Mouse (Mus musculus) limb, embryonic 14.5 days (tissue): Measurements from ENCODE around the gene Msrb1. TPM values are rescaled to one million over a fixed set of nuclear protein-coding genes. Genes with fewer than 3 reads are reported as not detected.

ENCODE experiments used
- ATAC-seq: fragments of 200-750 bp; cut with Nextera tagmentation; 2 replicates; pipeline ENCODE4 v1.8.0; 2017; ENCODE audit warnings: low read depth, moderate number of reproducible peaks, moderate TSS enrichment; ENCODE audit not compliant: low FRiP score
- DNase-seq: peaks from one replicate; pipeline ENCODE4 v3.0.0-alpha.2; 2015; ENCODE audit warnings: low spot score
- H3K27ac ChIP-seq: fragments of 300-500 bp; sonication (generic); replicated peaks from 2 replicates; pipeline ENCODE4 v1.5.1; 2014; ENCODE audit warnings: low read depth, mild to moderate bottlenecking, low read length, moderate library complexity, mixed read lengths
- H3K27me3 ChIP-seq: fragments of 300-500 bp; sonication (generic); 2 replicates; pipeline ENCODE4 v1.6.1; 2014; ENCODE audit warnings: low read length, mixed read lengths; ENCODE audit not compliant: control insufficient read depth, insufficient read depth
- H3K36me3 ChIP-seq: fragments of 300-500 bp; sonication (generic); 2 replicates; pipeline ENCODE4 v1.6.1; 2014; ENCODE audit warnings: mild to moderate bottlenecking, low read length, moderate library complexity, mixed read lengths; ENCODE audit not compliant: control insufficient read depth, insufficient read depth
- H3K4me1 ChIP-seq: fragments of 300-500 bp; sonication (generic); 2 replicates; pipeline ENCODE4 v1.6.1; 2014; ENCODE audit warnings: antibody characterized with exemption, low read length, mixed read lengths; ENCODE audit not compliant: control insufficient read depth, insufficient read depth
- H3K4me2 ChIP-seq: fragments of 300-500 bp; sonication (generic); replicated peaks from 2 replicates; pipeline ENCODE4 v1.6.1; 2014; ENCODE audit warnings: low read depth, mild to moderate bottlenecking, low read length, moderate library complexity; ENCODE audit not compliant: severe bottlenecking
- H3K4me3 ChIP-seq: fragments of 300-500 bp; sonication (generic); replicated peaks from 2 replicates; pipeline ENCODE4 v1.5.1; 2014; ENCODE audit warnings: low read length
- H3K9ac ChIP-seq: fragments of 300-500 bp; sonication (generic); 2 replicates; pipeline ENCODE4 v1.6.1; 2014; ENCODE audit warnings: mild to moderate bottlenecking, low read depth, low read length, moderate library complexity; ENCODE audit not compliant: severe bottlenecking
- H3K9me3 ChIP-seq: fragments of 300-500 bp; sonication (generic); 2 replicates; pipeline ENCODE4 v1.6.1; 2016; ENCODE audit warnings: low read length; ENCODE audit not compliant: control insufficient read depth
- POLR2A ChIP-seq: fragments of 200-500 bp; IDR thresholded peaks from 2 replicates; pipeline ENCODE4 v1.8.0; 2012; ENCODE audit warnings: inconsistent platforms, mild to moderate bottlenecking, moderate library complexity, borderline replicate concordance; ENCODE audit not compliant: insufficient read depth, insufficient read length; ENCODE audit errors: extremely low read depth
- WGBS: fragments of 180-500 bp; shearing (Covaris S2); extraction: QIAGEN DNeasy Blood & Tissue Kit; methylation state at CpG from one replicate; pipeline ENCODE4 v1.1.7; 2014; 5-methylcytosine and 5-hydroxymethylcytosine counted together
- polyA plus RNA-seq, 2 experiments: library from polyadenylated mRNA; depleted of rRNA in 1 of 2; stranded (reverse) in 1 of 2; unstranded in 1 of 2; fragments of >200 nt; fragmentation: Nextera tagmentation in 1 of 2; extraction: Ambion mirVana in 1 of 2; gene quantifications; 2 replicates each; pipeline versions ENCODE4 v1.2.1 to v1.2.3; 2012 to 2014

The Msrb1 gene
- polyA plus RNA-seq, 2 experiments, result 29.9 to 44.1 TPM

DNA sequence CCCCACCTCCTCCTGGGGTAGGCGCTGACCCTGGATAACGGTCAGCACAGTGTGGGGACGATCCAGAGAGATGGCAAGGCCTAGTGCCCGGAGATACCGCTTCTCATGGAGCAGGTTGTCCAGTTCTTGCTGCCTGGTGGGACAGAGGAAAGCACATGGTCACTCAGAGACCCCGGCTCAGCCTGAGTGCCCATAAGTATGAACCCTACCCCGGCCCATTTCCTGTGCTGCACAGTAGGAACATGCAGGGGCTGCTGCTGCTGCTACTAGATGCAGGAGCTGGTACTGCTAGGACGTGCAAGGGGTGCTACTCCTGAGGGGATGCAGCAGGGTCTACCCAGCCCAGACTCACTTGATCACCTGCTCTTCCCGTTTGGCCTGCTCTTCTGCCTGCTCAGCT lies 35.2 kb upstream of the Msrb1 start:
- Histone ChIP-seq H3K9ac (no peak overlapping the region), H3K9me3 (no peaks in the 10 kb centered on the region), H3K4me1 (peaks cover 6% of the 10 kb centered on the region), H3K27me3 (no peaks in the 10 kb centered on the region), H3K4me2 (no peak overlapping the region), H3K36me3 (peaks cover 60% of the 10 kb centered on the region), H3K27ac (no peak overlapping the region), H3K4me3 (no peak overlapping the region)
- WGBS, result 89% methylated on average over 9 of the region's 9 CpGs
- no peak for TF ChIP-seq POLR2A
- DNase-seq (no peak), ATAC-seq (no peak)

- Histone ChIP-seq H3K4me1 (peaks cover 8% of the 10 kb centered on the region; the same call in 1 of the 2 replicates), H3K27ac (no peak overlapping the region), H3K4me3 (no peak overlapping the region), H3K9me3 (no peaks in the 10 kb centered on the region), H3K4me2 (no peak overlapping the region), H3K36me3 (peaks cover 45% of the 10 kb centered on the region), H3K27me3 (no peaks in the 10 kb centered on the region), H3K9ac (no peak overlapping the region)
- no peak for TF ChIP-seq POLR2A
- ATAC-seq (no peak), DNase-seq (no peak)
- WGBS, result 95% methylated on average over 3 of the region's 3 CpGs
Observed at GRCm38 (mm10) chr17:24705821-24706220, 30.6 kb upstream of the Msrb1 start.

- H3K36me3 ChIP-seq, result peaks cover 31% of the 10 kb centered on the region
- peak within 1 kb of the TSS; percentile 78 for H3K4me2 ChIP-seq
- peak within 1 kb of the TSS; percentile 78 for H3K4me3 ChIP-seq
- no peaks in the 10 kb centered on the region for H3K27me3 ChIP-seq
- H3K4me1 ChIP-seq, result peaks cover 8% of the 10 kb centered on the region; the same call in 1 of the 2 replicates
- ATAC-seq (peak; percentile 92), DNase-seq (peak; percentile 95)
- H3K9me3 ChIP-seq, result no peaks in the 10 kb centered on the region
- H3K27ac ChIP-seq, result peak within 1 kb of the TSS; percentile 67
- WGBS, result 7% methylated on average over 32 of the region's 32 CpGs
- peak; percentile 71; the same call in 1 of the 2 replicates for TF ChIP-seq POLR2A
- peak within 1 kb of the TSS; percentile 65 for H3K9ac ChIP-seq
Observed at GRCm38 (mm10) chr17:24706982-24707800, 29.3 kb upstream of the Msrb1 start, which contains the start of gene Tbl3. TSS of gene Tbl3 (minus strand) at chr17:24707660.

DNA sequence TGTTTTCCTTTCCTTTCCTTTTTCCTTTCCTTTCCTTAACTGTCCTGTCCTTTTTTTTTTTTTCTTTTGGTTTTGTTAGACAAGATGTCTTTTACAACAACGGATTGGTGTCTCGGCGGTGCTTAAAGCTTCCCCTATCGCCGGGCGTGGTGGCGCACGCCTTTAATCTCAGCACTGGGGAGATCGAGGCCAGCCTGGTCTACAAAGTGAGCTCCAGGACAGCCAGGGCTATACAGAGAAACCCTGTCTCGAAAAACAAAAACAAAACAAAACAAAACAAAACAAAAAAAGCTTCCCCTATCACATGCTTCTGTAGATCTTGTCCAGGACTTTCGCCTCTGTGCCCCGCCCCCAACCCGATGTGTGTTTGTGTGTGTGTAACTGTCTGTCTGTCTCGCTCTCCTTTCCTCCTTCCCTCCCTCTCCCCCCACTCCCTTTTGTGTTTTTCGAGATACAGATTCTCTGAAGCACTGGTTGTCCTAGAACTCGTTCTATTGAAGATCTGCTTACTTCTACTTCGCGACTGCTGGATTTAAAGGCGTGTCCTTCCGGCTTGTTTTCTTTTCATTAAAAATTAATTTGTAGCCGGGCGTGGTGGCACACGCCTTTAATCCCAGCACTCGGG lies 28.5 kb upstream of the Msrb1 start:
- H3K9me3 ChIP-seq, result no peaks in the 10 kb centered on the region
- H3K4me3 ChIP-seq, result peak overlapping the region; percentile 78
- TF ChIP-seq POLR2A, result no peak
- no peaks in the 10 kb centered on the region for H3K27me3 ChIP-seq
- peak overlapping the region; percentile 65 for H3K9ac ChIP-seq
- H3K4me2 ChIP-seq, result peak overlapping the region; percentile 78
- DNase-seq, result no peak
- peaks cover 8% of the 10 kb centered on the region; the same call in 1 of the 2 replicates for H3K4me1 ChIP-seq
- ATAC-seq, result peak; percentile 35
- peaks cover 25% of the 10 kb centered on the region for H3K36me3 ChIP-seq
- peak overlapping the region; percentile 67 for H3K27ac ChIP-seq
- 3% methylated on average over 24 of the region's 24 CpGs for WGBS

GRCm38 (mm10) chr17:24708646-24709045 lies 27.8 kb upstream of the Msrb1 start:
- WGBS, result 28% methylated on average over 2 of the region's 2 CpGs

More at GRCm38 (mm10) chr17:24708646-24709045, 27.8 kb upstream of the Msrb1 start:
- H3K4me2 ChIP-seq, result no peak overlapping the region
- ATAC-seq (no peak), DNase-seq (no peak)
- H3K4me1 ChIP-seq, result peaks cover 8% of the 10 kb centered on the region; the same call in 1 of the 2 replicates
- H3K9me3 ChIP-seq, result no peaks in the 10 kb centered on the region
- no peak overlapping the region for H3K27ac ChIP-seq
- no peak overlapping the region for H3K4me3 ChIP-seq
- H3K36me3 ChIP-seq, result peaks cover 21% of the 10 kb centered on the region
- TF ChIP-seq POLR2A, result no peak
- no peaks in the 10 kb centered on the region for H3K27me3 ChIP-seq
- H3K9ac ChIP-seq, result no peak overlapping the region
